Mouse (Mus musculus): Measurements from ENCODE around the gene Rab9. TPM values are rescaled to one million over a fixed set of nuclear protein-coding genes. Genes with fewer than 3 reads are reported as not detected.
A peak's percentile ranks its signal among the peaks of the same experiment; 100 is the strongest.

The Rab9 gene
- polyA plus RNA-seq, 1 experiment from 2014 or later: 44.0 TPM

- H3K4me1 ChIP-seq (ENCODE audit: insufficient read depth): 0 out of 2 replicates have a peak, but pooled peaks cover 4% of the 10 kb centered on the region
- DNase-seq (no peak), ATAC-seq (peak; percentile 75)
- peak within 1 kb of the TSS; percentile 69 for H3K4me3 ChIP-seq (ENCODE audit: low read depth, low read length)
- H3K27me3 ChIP-seq (ENCODE audit: insufficient read depth, low read length): no peaks in the 10 kb centered on the region
- H3K36me3 ChIP-seq (replicated peaks; ENCODE audit: insufficient read depth, low read length): no peaks in the 10 kb centered on the region; the same call in 1 of the 2 replicates
- H3K27ac ChIP-seq (ENCODE audit: low read depth): peak within 1 kb of the TSS; percentile 81
- WGBS (ENCODE audit: insufficient replicate concordance): 16% methylated on average over 33 of the region's 36 CpGs
- TF ChIP-seq EP300 (IDR thresholded peaks at IDR 0.05; ENCODE audit: low read depth): no peak
- no peak for TF ChIP-seq CTCF (IDR thresholded peaks at IDR 0.05; ENCODE audit: low read depth)
- peak within 1 kb of the TSS; percentile 82 for H3K9ac ChIP-seq (replicated peaks)
- peak within 1 kb of the TSS; percentile 85 for H3K4me2 ChIP-seq (ENCODE audit: low read depth, low read length)
- no peaks in the 10 kb centered on the region for H3K9me3 ChIP-seq (ENCODE audit: low read length)
Observed at GRCm38 (mm10) chrX:166440036-166440615, 39.5 kb downstream of the Rab9 start, which contains the start of gene Trappc2. Gene Trappc2, plus strand, starts transcription at chrX:166440574.

GRCm38 (mm10) chrX:166434812-166435211 is 44.9 kb downstream of the Rab9 start:
- Histone ChIP-seq H3K27me3 (ENCODE audit: insufficient read depth, low read length) (no peaks in the 10 kb centered on the region), H3K36me3 (replicated peaks; ENCODE audit: insufficient read depth, low read length) (no peaks in the 10 kb centered on the region; the same call in 1 of the 2 replicates), H3K27ac (ENCODE audit: low read depth) (no peak overlapping the region), H3K9ac (replicated peaks) (no peak overlapping the region), H3K4me2 (ENCODE audit: low read depth, low read length) (no peak overlapping the region), H3K4me3 (ENCODE audit: low read depth, low read length) (no peak overlapping the region), H3K9me3 (ENCODE audit: low read length) (no peaks in the 10 kb centered on the region), H3K4me1 (ENCODE audit: insufficient read depth) (0 out of 2 replicates have a peak, but pooled peaks cover 4% of the 10 kb centered on the region)
- TF ChIP-seq EP300 (IDR thresholded peaks at IDR 0.05; ENCODE audit: low read depth) (no peak), CTCF (IDR thresholded peaks at IDR 0.05; ENCODE audit: low read depth) (no peak)
- ATAC-seq: no peak
- 82% methylated on average over 2 of the region's 2 CpGs for whole genome bisulfite sequencing (ENCODE audit: insufficient replicate concordance)
- no peak for DNase-seq

GRCm38 (mm10) chrX:166416196-166416595 is 63.5 kb downstream of the Rab9 start:
- no peak overlapping the region for H3K27ac ChIP-seq (ENCODE audit: low read depth)
- H3K9ac ChIP-seq (replicated peaks): no peak overlapping the region
- ATAC-seq: no peak
- no peaks in the 10 kb centered on the region for H3K36me3 ChIP-seq (replicated peaks; ENCODE audit: insufficient read depth, low read length)
- no peak overlapping the region for H3K4me2 ChIP-seq (ENCODE audit: low read depth, low read length)
- WGBS (ENCODE audit: insufficient replicate concordance): 50% methylated on average over 1 of the region's 6 CpGs
- no peak overlapping the region for H3K4me3 ChIP-seq (ENCODE audit: low read depth, low read length)
- no peaks in the 10 kb centered on the region for H3K4me1 ChIP-seq (ENCODE audit: insufficient read depth)
- H3K27me3 ChIP-seq (ENCODE audit: insufficient read depth, low read length): no peaks in the 10 kb centered on the region
- DNase-seq: peak; percentile 17
- no peak for TF ChIP-seq EP300 (IDR thresholded peaks at IDR 0.05; ENCODE audit: low read depth)
- TF ChIP-seq CTCF (IDR thresholded peaks at IDR 0.05; ENCODE audit: low read depth): peak; percentile 56
- H3K9me3 ChIP-seq (ENCODE audit: low read length): no peaks in the 10 kb centered on the region

GRCm38 (mm10) chrX:166407865-166408264 is 71.8 kb downstream of the Rab9 start:
- H3K9me3 ChIP-seq (ENCODE audit: low read length): no peaks in the 10 kb centered on the region
- H3K36me3 ChIP-seq (replicated peaks; ENCODE audit: insufficient read depth, low read length): peaks cover 3% of the 10 kb centered on the region; the same call in 1 of the 2 replicates
- TF ChIP-seq EP300 (IDR thresholded peaks at IDR 0.05; ENCODE audit: low read depth): no peak
- no peak for TF ChIP-seq CTCF (IDR thresholded peaks at IDR 0.05; ENCODE audit: low read depth)
- no peak overlapping the region for H3K4me3 ChIP-seq (ENCODE audit: low read depth, low read length)
- H3K27ac ChIP-seq (ENCODE audit: low read depth): no peak overlapping the region
- no peak overlapping the region for H3K9ac ChIP-seq (replicated peaks)
- H3K27me3 ChIP-seq (ENCODE audit: insufficient read depth, low read length): no peaks in the 10 kb centered on the region
- DNase-seq (no peak), ATAC-seq (peak; percentile 71)
- no peaks in the 10 kb centered on the region for H3K4me1 ChIP-seq (ENCODE audit: insufficient read depth)
- H3K4me2 ChIP-seq (ENCODE audit: low read depth, low read length): no peak overlapping the region

Other genes with a start within 250 kb of the Rab9 start
- gene Gpm6b, start 241.0 kb downstream of the Rab9 start, polyA plus RNA-seq (2015; fragmentation: Nextera tagmentation; extraction: Ambion mirVana): 1.8 and 2.0 TPM in 2 replicates
- gene Trappc2, start 39.3 kb downstream of the Rab9 start, polyA plus RNA-seq (2015; fragmentation: Nextera tagmentation; extraction: Ambion mirVana): 12.9 and 13.1 TPM in 2 replicates
- gene Ofd1, start 39.2 kb downstream of the Rab9 start, polyA plus RNA-seq (2015; fragmentation: Nextera tagmentation; extraction: Ambion mirVana): 2.5 and 2.7 TPM in 2 replicates
- 2.0 and 2.1 TPM in 2 replicates for gene Tceanc, start 38.7 kb upstream of the Rab9 start, polyA plus RNA-seq (2015; fragmentation: Nextera tagmentation; extraction: Ambion mirVana)
- 0.47 and 0.51 TPM in 2 replicates for gene Egfl6, start 105.9 kb upstream of the Rab9 start, polyA plus RNA-seq (2015; fragmentation: Nextera tagmentation; extraction: Ambion mirVana)

Data from liver, postnatal 0 days (tissue).